Mouse (Mus musculus) embryonic facial prominence, embryonic 11.5 days (tissue): ENCODE measurements around the gene Spib. TPM values are rescaled to one million over a fixed set of nuclear protein-coding genes. Genes with fewer than 3 reads are reported as not detected.
A peak's percentile ranks its signal among the peaks of the same experiment; 100 is the strongest.

Experiments
- ATAC-seq: fragments of 200-750 bp; cut with Nextera tagmentation; replicated peaks from 2 replicates; pipeline ENCODE4 v1.8.0; 2017; ENCODE audit warnings: low read depth; ENCODE audit not compliant: insufficient number of reproducible peaks, low FRiP score, low TSS enrichment
- DNase-seq: peaks from one replicate; pipeline ENCODE4 v3.0.0-alpha.2; 2015; ENCODE audit warnings: low spot score
- H3K27ac ChIP-seq: fragments of 300-500 bp; sonication (generic); replicated peaks from 2 replicates; pipeline ENCODE4 v1.5.1; 2014; ENCODE audit warnings: mild to moderate bottlenecking, low read depth, low read length, control low read depth
- H3K27me3 ChIP-seq: fragments of 300-500 bp; sonication (generic); 2 replicates; pipeline ENCODE4 v1.6.1; 2014; ENCODE audit warnings: mild to moderate bottlenecking, low read length, moderate library complexity, mixed read lengths; ENCODE audit not compliant: control insufficient read depth, insufficient read depth
- H3K36me3 ChIP-seq: fragments of 300-500 bp; sonication (generic); replicated peaks from 2 replicates; pipeline ENCODE4 v1.6.1; 2014; ENCODE audit warnings: low read depth, mild to moderate bottlenecking, low read length, moderate library complexity, mixed read lengths; ENCODE audit not compliant: control insufficient read depth, insufficient read depth
- H3K4me1 ChIP-seq: fragments of 300-500 bp; sonication (generic); 2 replicates; pipeline ENCODE4 v1.6.1; 2014; ENCODE audit warnings: low read length, mixed read lengths; ENCODE audit not compliant: control insufficient read depth, insufficient read depth
- H3K4me2 ChIP-seq: fragments of 300-500 bp; sonication (generic); 2 replicates; pipeline ENCODE4 v1.6.1; 2014; ENCODE audit warnings: low read depth, mild to moderate bottlenecking, control low read depth, low read length, moderate library complexity
- H3K4me3 ChIP-seq: fragments of 300-500 bp; sonication (generic); 2 replicates; pipeline ENCODE4 v1.5.1; 2014; ENCODE audit warnings: low read depth, low read length, control low read depth
- H3K9ac ChIP-seq: fragments of 300-500 bp; sonication (generic); replicated peaks from 2 replicates; pipeline ENCODE4 v1.6.1; 2014; ENCODE audit warnings: mild to moderate bottlenecking, control low read depth, low read length
- H3K9me3 ChIP-seq: fragments of 300-500 bp; sonication (generic); replicated peaks from 2 replicates; pipeline ENCODE4 v1.6.1; 2016; ENCODE audit warnings: mild to moderate bottlenecking, low read length, inconsistent platforms, mixed read lengths; ENCODE audit not compliant: control insufficient read depth
- WGBS: fragments of 180-500 bp; shearing (Covaris S2); extraction: QIAGEN DNeasy Blood & Tissue Kit; methylation state at CpG from one replicate; pipeline ENCODE4 v1.1.7; 2014; 5-methylcytosine and 5-hydroxymethylcytosine counted together
- polyA plus RNA-seq: library from polyadenylated mRNA; unstranded; fragments of >200 nt; fragmentation: Nextera tagmentation; extraction: Ambion mirVana; gene quantifications from 2 replicates; pipeline ENCODE4 v1.2.1, GENCODE M21; 2014

The Spib gene
- polyA plus RNA-seq, 1 experiment from 2014 or later = not detected

DNA sequence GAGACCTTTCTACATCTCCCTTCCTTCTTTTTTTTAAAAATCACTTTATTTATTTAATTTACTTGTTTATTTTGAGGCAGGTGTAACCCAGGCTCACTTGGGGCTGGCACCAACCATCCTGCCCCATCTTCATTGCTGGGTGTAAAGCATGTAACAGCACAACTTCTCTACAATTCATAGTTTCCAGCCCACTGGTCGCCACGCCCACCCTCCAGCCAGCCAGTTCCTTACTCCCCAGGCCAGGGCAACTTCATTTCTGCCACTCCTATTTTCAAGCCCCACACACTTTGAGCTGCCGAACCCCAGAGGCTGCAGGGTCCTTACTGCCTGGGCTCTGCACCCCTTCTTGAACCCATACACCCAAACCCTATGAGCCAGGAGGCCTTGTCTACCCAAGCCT, 10.9 kb downstream of the Spib start:
- 71% methylated on average over 3 of the region's 3 CpGs for WGBS
- DNase-seq (no peak), ATAC-seq (no peak)
- Histone ChIP-seq H3K9me3 (no peaks in the 10 kb centered on the region), H3K9ac (no peak overlapping the region), H3K4me1 (peaks cover 2% of the 10 kb centered on the region; the same call in 1 of the 2 replicates), H3K4me3 (no peak overlapping the region), H3K27ac (no peak overlapping the region), H3K36me3 (no peaks in the 10 kb centered on the region), H3K4me2 (no peak overlapping the region), H3K27me3 (peaks cover 27% of the 10 kb centered on the region)

DNA sequence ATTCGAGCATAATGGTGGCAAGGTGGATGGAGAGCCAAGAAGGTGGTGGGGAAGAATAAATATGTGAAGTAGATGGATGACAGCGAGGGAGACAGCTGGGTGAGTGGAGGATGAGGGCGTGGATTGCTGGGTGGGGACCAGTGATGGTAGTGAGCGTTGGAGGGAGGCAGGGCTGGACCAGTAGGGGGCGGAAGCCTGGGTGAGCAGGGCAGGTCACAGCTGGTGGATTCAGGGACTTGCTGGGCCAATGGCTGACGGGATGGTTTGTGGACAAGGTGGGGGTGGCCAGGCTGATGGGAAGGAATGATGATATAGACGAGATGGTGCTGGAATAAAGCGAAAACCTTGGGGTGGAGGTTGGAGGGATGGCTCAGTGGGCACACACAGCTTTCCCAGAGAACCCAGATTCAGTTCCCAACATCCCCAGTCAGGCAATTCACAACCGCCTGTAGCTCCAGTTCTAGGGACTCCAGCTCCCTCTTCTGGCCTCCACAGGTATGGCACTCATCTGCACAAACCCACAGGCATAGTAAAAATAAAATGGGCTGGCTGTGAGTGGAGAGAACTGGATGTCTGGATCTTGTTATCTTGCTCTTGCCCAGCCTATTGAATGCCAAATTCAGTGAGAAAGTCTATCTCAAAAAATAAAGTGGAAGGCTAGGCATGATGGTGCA, 12.5 kb downstream of the Spib start:
- no peak overlapping the region for H3K4me2 ChIP-seq
- no peak for DNase-seq
- H3K9me3 ChIP-seq = no peaks in the 10 kb centered on the region
- peaks cover 14% of the 10 kb centered on the region; the same call in 1 of the 2 replicates for H3K27me3 ChIP-seq
- no peaks in the 10 kb centered on the region for H3K4me1 ChIP-seq
- no peak overlapping the region for H3K9ac ChIP-seq
- H3K36me3 ChIP-seq = no peaks in the 10 kb centered on the region
- no peak overlapping the region for H3K4me3 ChIP-seq
- H3K27ac ChIP-seq = no peak overlapping the region
- WGBS = 62% methylated on average over 9 of the region's 9 CpGs
- ATAC-seq = no peak

DNA sequence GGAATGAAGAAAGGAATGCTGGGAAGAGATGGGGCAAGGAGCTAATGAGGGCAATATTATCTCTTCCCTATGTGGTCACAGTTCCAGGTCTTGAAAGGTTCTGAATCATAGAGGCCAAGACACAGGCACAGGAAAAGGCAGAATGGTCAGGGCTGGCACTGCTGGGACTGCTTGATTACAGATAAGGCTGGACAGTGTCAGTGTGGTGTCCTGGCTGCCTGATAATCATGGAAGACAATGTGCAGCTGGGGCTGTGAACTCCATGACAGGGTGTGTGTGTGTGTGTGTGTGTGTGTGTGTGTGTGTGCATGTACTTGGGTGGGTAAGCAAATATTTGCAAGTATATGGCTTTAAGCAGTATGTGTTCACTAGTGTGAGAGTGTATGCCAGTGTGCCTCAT, 24.4 kb downstream of the Spib start:
- H3K9ac ChIP-seq = no peak overlapping the region
- no peak overlapping the region for H3K4me2 ChIP-seq
- no peak overlapping the region for H3K4me3 ChIP-seq
- H3K9me3 ChIP-seq = no peaks in the 10 kb centered on the region
- no peaks in the 10 kb centered on the region for H3K27me3 ChIP-seq
- no peaks in the 10 kb centered on the region for H3K36me3 ChIP-seq
- DNase-seq (no peak), ATAC-seq (no peak)
- no peaks in the 10 kb centered on the region for H3K4me1 ChIP-seq
- no peak overlapping the region for H3K27ac ChIP-seq

DNA sequence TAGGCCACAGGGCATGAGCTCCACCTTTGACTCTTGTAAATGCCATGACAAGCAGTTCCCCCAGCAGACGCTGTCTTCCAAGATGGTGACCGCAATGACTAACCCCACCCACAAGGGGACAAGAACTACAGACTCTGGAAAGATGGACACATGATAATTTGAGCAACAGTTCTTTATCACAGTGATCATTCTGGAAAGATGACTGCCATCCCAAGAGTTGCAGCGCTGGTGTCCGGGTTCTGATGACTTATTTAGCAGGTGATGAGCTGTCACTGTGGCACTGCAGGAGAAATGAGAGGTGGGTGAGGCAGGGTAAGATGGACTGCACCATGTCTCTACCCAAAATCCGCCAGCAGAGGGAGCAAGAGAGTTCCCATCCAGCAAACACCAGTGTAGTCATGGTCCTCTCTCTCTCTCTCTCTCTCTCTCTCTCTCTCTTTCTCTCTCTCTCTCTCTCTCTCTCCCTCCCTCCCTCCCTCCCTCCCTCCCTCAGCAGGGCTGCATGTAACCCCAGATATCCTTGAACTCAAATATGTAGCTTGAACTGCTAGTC, 30.2 kb downstream of the Spib start:
- Histone ChIP-seq H3K9me3 (no peaks in the 10 kb centered on the region), H3K9ac (no peak overlapping the region), H3K4me2 (no peak overlapping the region), H3K36me3 (no peaks in the 10 kb centered on the region), H3K4me1 (no peaks in the 10 kb centered on the region), H3K4me3 (no peak overlapping the region), H3K27ac (no peak overlapping the region), H3K27me3 (no peaks in the 10 kb centered on the region)
- WGBS = 44% methylated on average over 5 of the region's 5 CpGs
- DNase-seq (peak; percentile 79), ATAC-seq (no peak)

DNA sequence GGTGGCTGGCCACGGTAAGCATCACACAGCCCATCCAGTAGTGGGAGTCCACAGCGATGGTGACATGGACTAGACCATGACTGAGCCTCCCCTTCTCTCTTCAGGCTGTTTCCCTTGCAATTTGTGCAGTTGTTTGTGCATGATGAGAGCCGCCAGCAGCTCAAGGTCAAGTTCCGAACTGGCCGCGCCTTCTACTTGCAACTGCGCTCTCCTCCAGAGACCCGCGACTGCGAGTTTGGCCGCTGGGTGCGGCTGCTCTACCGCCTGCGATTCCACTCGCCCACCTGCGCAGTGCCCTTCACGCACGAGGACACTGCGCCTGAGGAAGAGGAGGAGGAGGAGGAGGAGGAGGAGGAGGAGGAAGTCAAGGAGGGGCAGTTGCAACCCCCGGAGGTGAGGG, 31.8 kb downstream of the Spib start:
- Histone ChIP-seq H3K27ac (no peak overlapping the region), H3K4me2 (no peak overlapping the region), H3K9ac (no peak overlapping the region), H3K36me3 (no peaks in the 10 kb centered on the region), H3K27me3 (no peaks in the 10 kb centered on the region), H3K4me3 (no peak overlapping the region), H3K4me1 (no peaks in the 10 kb centered on the region), H3K9me3 (no peaks in the 10 kb centered on the region)
- no peak for ATAC-seq
- no peak for DNase-seq
- 55% methylated on average over 20 of the region's 20 CpGs for WGBS

DNA sequence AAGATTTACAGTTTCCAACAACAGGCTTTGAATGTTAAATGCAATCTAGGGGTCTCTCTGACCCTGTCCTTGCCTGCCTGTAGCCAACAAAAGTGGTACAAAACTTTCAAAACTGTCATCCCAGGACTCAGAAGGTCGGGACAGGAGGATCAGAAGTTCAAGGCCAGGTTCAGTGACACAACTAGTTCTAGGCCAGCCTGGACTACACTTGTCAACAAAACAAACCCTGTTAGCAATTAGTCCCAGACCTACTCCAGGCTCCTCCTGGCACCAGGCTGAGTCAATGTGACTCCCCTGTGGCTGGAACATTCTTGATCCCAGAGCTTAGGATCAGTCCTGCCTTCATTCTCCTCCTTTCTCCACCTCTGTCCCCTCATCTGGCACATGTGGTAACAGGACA, 32.9 kb downstream of the Spib start:
- no peak for DNase-seq
- no peak for ATAC-seq
- no peaks in the 10 kb centered on the region for H3K27me3 ChIP-seq
- H3K4me3 ChIP-seq = no peak overlapping the region
- H3K36me3 ChIP-seq = no peaks in the 10 kb centered on the region
- no peak overlapping the region for H3K27ac ChIP-seq
- WGBS = 63% methylated on average over 1 of the region's 1 CpGs
- H3K4me2 ChIP-seq = no peak overlapping the region
- H3K9ac ChIP-seq = no peak overlapping the region
- no peaks in the 10 kb centered on the region; the same call in 1 of the 2 replicates for H3K4me1 ChIP-seq
- H3K9me3 ChIP-seq = no peaks in the 10 kb centered on the region

GRCm38 (mm10) chr7:44497361-44498055, 34.4 kb downstream of the Spib start:
- no peaks in the 10 kb centered on the region for H3K36me3 ChIP-seq
- H3K4me3 ChIP-seq = peak overlapping the region; percentile 77
- H3K4me2 ChIP-seq = peak overlapping the region; percentile 90
- ATAC-seq (no peak), DNase-seq (no peak)
- H3K27me3 ChIP-seq = no peaks in the 10 kb centered on the region
- peak overlapping the region; percentile 90 for H3K9ac ChIP-seq
- H3K4me1 ChIP-seq = no peaks in the 10 kb centered on the region; the same call in 1 of the 2 replicates
- H3K9me3 ChIP-seq = no peaks in the 10 kb centered on the region
- H3K27ac ChIP-seq = no peak overlapping the region
- WGBS = 85% methylated on average over 10 of the region's 10 CpGs

GRCm38 (mm10) chr7:44496771-44497109, 35.1 kb downstream of the Spib start:
- WGBS = under 1% methylated on average over 26 of the region's 26 CpGs
- Histone ChIP-seq H3K4me1 (no peaks in the 10 kb centered on the region; the same call in 1 of the 2 replicates), H3K9ac (peak overlapping the region; percentile 90), H3K36me3 (no peaks in the 10 kb centered on the region), H3K4me2 (peak overlapping the region; percentile 90), H3K27me3 (no peaks in the 10 kb centered on the region), H3K4me3 (peak overlapping the region; percentile 77), H3K27ac (peak overlapping the region; percentile 84), H3K9me3 (no peaks in the 10 kb centered on the region)
- no peak for ATAC-seq
- no peak for DNase-seq
